ENCODE assay signal across 15 mouse cellular contexts in the genomic region with DNA sequence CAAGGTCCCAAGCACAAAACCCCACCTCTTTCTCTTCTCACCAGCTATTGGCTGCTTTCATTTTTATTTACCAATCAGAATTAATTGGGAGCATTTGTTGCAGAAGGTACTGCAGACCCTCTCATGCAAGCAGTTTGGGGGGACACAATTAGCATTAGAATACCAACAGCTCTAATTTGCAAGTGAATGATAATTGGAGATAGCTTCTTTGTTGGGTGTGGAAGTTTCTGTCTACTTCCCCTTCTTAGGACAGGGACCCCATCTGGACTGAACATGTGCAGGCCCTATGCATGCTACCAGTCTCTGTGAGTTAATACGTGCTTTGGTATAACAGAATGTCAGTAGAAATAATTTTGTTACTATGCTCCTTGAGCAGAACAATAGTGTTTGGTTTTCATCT.
"Had no signal": no experiment of that assay in that cellular context is flagged by ENCODE, and none has a peak within 500 bp of the region (broad histone marks: within the 10 kb centered on the region; RNA-seq: fewer than 3 reads in every experiment).

No protein-coding gene starts in this region.

- ATAC-seq: liver, postnatal 0 days; midbrain, embryonic 16.5 days had no signal

- H3K9me3 ChIP-seq: kidney, embryonic 15.5 days; limb, embryonic 15.5 days; liver, embryonic 13.5 days; lung, embryonic 15.5 days; neural tube, embryonic 13.5 days had no signal

- H3K36me3 ChIP-seq: kidney, embryonic 15.5 days; limb, embryonic 15.5 days; liver, embryonic 13.5 days; lung, embryonic 15.5 days; neural tube, embryonic 13.5 days had no signal

- H3K4me2 ChIP-seq: kidney, embryonic 15.5 days; limb, embryonic 15.5 days; liver, embryonic 13.5 days; lung, embryonic 15.5 days; neural tube, embryonic 13.5 days had no signal

- H3K27ac ChIP-seq: kidney, embryonic 15.5 days; limb, embryonic 15.5 days; liver, embryonic 13.5 days; lung, embryonic 15.5 days; neural tube, embryonic 13.5 days had no signal

- H3K27me3 ChIP-seq: lung, embryonic 15.5 days; neural tube, embryonic 13.5 days had no signal

- DNase-seq: kidney, postnatal 14 days; layer of hippocampus, adult 9-11 months; layer of hippocampus, postnatal 36 days; liver, embryonic 13.5 days; liver, postnatal 0 days; retina, postnatal 1 day; right cerebral cortex, postnatal 4 days; spleen, adult 18-20 months; thymus, adult 18-20 months; thymus, postnatal 14 days had no signal

- H3K9ac ChIP-seq: kidney, embryonic 15.5 days; limb, embryonic 15.5 days; liver, embryonic 13.5 days; liver, postnatal 0 days; lung, embryonic 15.5 days; neural tube, embryonic 13.5 days had no signal

- H3K4me3 ChIP-seq: kidney, embryonic 15.5 days; limb, embryonic 15.5 days; liver, embryonic 13.5 days; lung, embryonic 15.5 days; neural tube, embryonic 13.5 days had no signal
